9 mouse cellular contexts compared by ENCODE assay signal in genomic region chr13:21781021-21781555, GRCm38 (mm10). TPM values are rescaled to one million over a fixed set of nuclear protein-coding genes. Genes with fewer than 3 reads are reported as not detected.
DNase-seq lines count a peak whose midpoint lies in the region; ATAC-seq lines count a peak whose summit lies in the region.
"Had no signal": no experiment of that assay in that cellular context is flagged by ENCODE, and none has a peak within 500 bp of the region (broad histone marks: within the 10 kb centered on the region; RNA-seq: fewer than 3 reads in every experiment).

No protein-coding gene starts in this region.

- 40% methylated on average over 6 of the region's 6 CpGs for WGBS in lung, embryonic 16.5 days
- 44% methylated on average over 6 of the region's 6 CpGs for WGBS in embryonic facial prominence, embryonic 11.5 days
- 43% methylated on average over 6 of the region's 6 CpGs for WGBS in limb, embryonic 10.5 days

- no peak for DNase-seq in lung, postnatal 14 days
- DNase-seq in embryonic facial prominence, embryonic 11.5 days (ENCODE audit: low spot score): no peak
- peak; percentile 30 for DNase-seq in limb, embryonic 10.5 days (ENCODE audit: low spot score)
- peak; percentile 16 for DNase-seq in retina, embryonic 14.5 days (ENCODE audit: low spot score)
- DNase-seq in gastrocnemius, postnatal 10 days: no peak
- no peak for DNase-seq in layer of hippocampus, adult 18-20 months (ENCODE audit: low spot score in 2 of 2)
- DNase-seq in gastrocnemius, adult 8-10 months (ENCODE audit: low spot score in 2 of 2): no peak

- peaks cover 30% of the 10 kb centered on the region for H3K4me1 ChIP-seq in lung, embryonic 16.5 days (replicated peaks; ENCODE audit: control insufficient read depth, insufficient read depth, low read length)
- H3K4me1 ChIP-seq in embryonic facial prominence, embryonic 11.5 days (ENCODE audit: control insufficient read depth, insufficient read depth, low read length): no peaks in the 10 kb centered on the region
- H3K4me1 ChIP-seq in limb, embryonic 10.5 days: peaks cover 28% of the 10 kb centered on the region

- H3K27ac ChIP-seq in lung, embryonic 16.5 days (ENCODE audit: low read length): peak overlapping the region; percentile 98
- peak overlapping the region; percentile 99 for H3K27ac ChIP-seq in embryonic facial prominence, embryonic 11.5 days (replicated peaks; ENCODE audit: low read depth, low read length)
- peak overlapping the region; percentile 93 for H3K27ac ChIP-seq in limb, embryonic 10.5 days

- H3K36me3 ChIP-seq in lung, embryonic 16.5 days (ENCODE audit: control insufficient read depth, insufficient read depth, low read length): no peaks in the 10 kb centered on the region
- H3K36me3 ChIP-seq in embryonic facial prominence, embryonic 11.5 days (replicated peaks; ENCODE audit: control insufficient read depth, insufficient read depth, low read depth, low read length): no peaks in the 10 kb centered on the region
- H3K36me3 ChIP-seq in limb, embryonic 10.5 days: no peaks in the 10 kb centered on the region

- H3K27me3 ChIP-seq in lung, embryonic 16.5 days (ENCODE audit: control insufficient read depth, insufficient read depth, low read depth, low read length): no peaks in the 10 kb centered on the region
- H3K27me3 ChIP-seq in embryonic facial prominence, embryonic 11.5 days (ENCODE audit: control insufficient read depth, insufficient read depth, low read length): no peaks in the 10 kb centered on the region
- no peaks in the 10 kb centered on the region for H3K27me3 ChIP-seq in limb, embryonic 10.5 days (ENCODE audit: low read depth, poor library complexity, severe bottlenecking)

- peak overlapping the region; percentile 77 for H3K4me2 ChIP-seq in lung, embryonic 16.5 days (ENCODE audit: low read depth, low read length)
- peak overlapping the region; percentile 88; the same call in 1 of the 2 replicates for H3K4me2 ChIP-seq in embryonic facial prominence, embryonic 11.5 days (ENCODE audit: low read depth, low read length)

- H3K9ac ChIP-seq in lung, embryonic 16.5 days (ENCODE audit: low read length): peak overlapping the region; percentile 89
- H3K9ac ChIP-seq in embryonic facial prominence, embryonic 11.5 days (replicated peaks; ENCODE audit: low read length): peak overlapping the region; percentile 96

- H3K9me3 ChIP-seq in lung, embryonic 16.5 days (ENCODE audit: control insufficient read depth, low read length): no peaks in the 10 kb centered on the region
- no peaks in the 10 kb centered on the region for H3K9me3 ChIP-seq in embryonic facial prominence, embryonic 11.5 days (replicated peaks; ENCODE audit: control insufficient read depth, low read length)
- no peaks in the 10 kb centered on the region for H3K9me3 ChIP-seq in limb, embryonic 10.5 days (replicated peaks)

- peak overlapping the region; percentile 72 for H3K4me3 ChIP-seq in lung, embryonic 16.5 days (ENCODE audit: low read length)
- 0 out of 2 replicates have a peak overlapping the region, but pooled peaks have one; percentile 4 for H3K4me3 ChIP-seq in embryonic facial prominence, embryonic 11.5 days (ENCODE audit: low read depth, low read length)
- peak overlapping the region; percentile 61; the same call in 1 of the 2 replicates for H3K4me3 ChIP-seq in limb, embryonic 10.5 days

- no peak for ATAC-seq in lung, embryonic 16.5 days (ENCODE audit: low read depth)
- no peak for ATAC-seq in embryonic facial prominence, embryonic 11.5 days (replicated peaks; ENCODE audit: insufficient number of reproducible peaks, low FRiP score, low TSS enrichment, low read depth)

RNA-seq across cellular contexts. Expression of gene Hist1h1b, which starts 0.7 kb away (rescaled TPM):
- 23.4 and 24.2 TPM in 2 replicates for polyA plus RNA-seq in lung, embryonic 16.5 days (2015; fragmentation: Nextera tagmentation; extraction: Ambion mirVana)
- 20.2 and 23.6 TPM in 2 replicates for polyA plus RNA-seq in embryonic facial prominence, embryonic 11.5 days (2014; fragmentation: Nextera tagmentation; extraction: Ambion mirVana)
- 33.1 and 40.9 TPM in 2 replicates for polyA plus RNA-seq in limb, embryonic 10.5 days (2016; fragmentation: Nextera tagmentation; extraction: Ambion mirVana)
- 100 to 1,000 TPM; 122 to 129 TPM for total RNA-seq in gastrocnemius, postnatal 10 days (2021)
- 1 to 10 TPM; 4.4 to 4.9 TPM for total RNA-seq in layer of hippocampus, adult 18-20 months (2021)
- 1 to 10 TPM in 1 of 4 experiments, under 1 TPM in 2, not detected in 1; 0.40 to 1.2 (median 0.70) TPM for total RNA-seq in gastrocnemius, adult 8-10 months (2022)
- polyA plus RNA-seq: testis, adult 2 months had no signal

RNA-seq across cellular contexts. Expression of gene Hist1h3i, which starts 2.1 kb away (rescaled TPM):
- 103 and 124 TPM in 2 replicates for polyA plus RNA-seq in lung, embryonic 16.5 days (2015; fragmentation: Nextera tagmentation; extraction: Ambion mirVana)
- polyA plus RNA-seq in embryonic facial prominence, embryonic 11.5 days (2014; fragmentation: Nextera tagmentation; extraction: Ambion mirVana): 270 and 294 TPM in 2 replicates
- polyA plus RNA-seq in limb, embryonic 10.5 days (2016; fragmentation: Nextera tagmentation; extraction: Ambion mirVana): 131 and 133 TPM in 2 replicates
- 100 to 1,000 TPM; 199 to 235 TPM for total RNA-seq in gastrocnemius, postnatal 10 days (2021)
- total RNA-seq in layer of hippocampus, adult 18-20 months (2021): 10 to 100 TPM; 45.5 to 56.3 TPM
- total RNA-seq in gastrocnemius, adult 8-10 months (2022): 10 to 100 TPM in 3 of 4 experiments, 1 to 10 TPM in 1; 9.4 to 19.6 (median 16.7) TPM

RNA-seq across cellular contexts. Expression of gene Hist1h2an, which starts 5.9 kb away (rescaled TPM):
- polyA plus RNA-seq in lung, embryonic 16.5 days (2015; fragmentation: Nextera tagmentation; extraction: Ambion mirVana): 1.8 and 5.1 TPM in 2 replicates
- 3.7 and 7.3 TPM in 2 replicates for polyA plus RNA-seq in embryonic facial prominence, embryonic 11.5 days (2014; fragmentation: Nextera tagmentation; extraction: Ambion mirVana)
- 5.4 and 9.9 TPM in 2 replicates for polyA plus RNA-seq in limb, embryonic 10.5 days (2016; fragmentation: Nextera tagmentation; extraction: Ambion mirVana)
- 10 to 100 TPM; 37.8 to 38.8 TPM for total RNA-seq in gastrocnemius, postnatal 10 days (2021)
- not detected for total RNA-seq in layer of hippocampus, adult 18-20 months (2021)
- not detected for total RNA-seq in gastrocnemius, adult 8-10 months (2022)

RNA-seq across cellular contexts. Expression of gene Hist1h2bp, which starts 6.2 kb away (rescaled TPM):
- 1.0 and 1.2 TPM in 2 replicates for polyA plus RNA-seq in lung, embryonic 16.5 days (2015; fragmentation: Nextera tagmentation; extraction: Ambion mirVana)
- 3.1 and 3.8 TPM in 2 replicates for polyA plus RNA-seq in embryonic facial prominence, embryonic 11.5 days (2014; fragmentation: Nextera tagmentation; extraction: Ambion mirVana)
- polyA plus RNA-seq in limb, embryonic 10.5 days (2016; fragmentation: Nextera tagmentation; extraction: Ambion mirVana): 3.4 and 5.5 TPM in 2 replicates
- total RNA-seq in gastrocnemius, postnatal 10 days (2021): 10 to 100 TPM; 78.8 to 79.4 TPM
- total RNA-seq in layer of hippocampus, adult 18-20 months (2021): 1 to 10 TPM; 4.7 to 5.9 TPM
- total RNA-seq in gastrocnemius, adult 8-10 months (2022): 1 to 10 TPM in 1 of 4 experiments, under 1 TPM in 1, not detected in 2; 0.73 to 2.1 TPM

RNA-seq across cellular contexts. Expression of gene Hist1h2bn, which starts 27.2 kb away (rescaled TPM):
- polyA plus RNA-seq in lung, embryonic 16.5 days (2015; fragmentation: Nextera tagmentation; extraction: Ambion mirVana): 5.8 and 7.8 TPM in 2 replicates
- polyA plus RNA-seq in embryonic facial prominence, embryonic 11.5 days (2014; fragmentation: Nextera tagmentation; extraction: Ambion mirVana): 1.2 and 1.9 TPM in 2 replicates
- 1.4 and 3.8 TPM in 2 replicates for polyA plus RNA-seq in limb, embryonic 10.5 days (2016; fragmentation: Nextera tagmentation; extraction: Ambion mirVana)
- 100 to 1,000 TPM in 1 of 2 experiments, 10 to 100 TPM in 1; 94.7 to 110 TPM for total RNA-seq in gastrocnemius, postnatal 10 days (2021)
- total RNA-seq in layer of hippocampus, adult 18-20 months (2021): 1 to 10 TPM; 2.7 to 6.6 TPM
- total RNA-seq in gastrocnemius, adult 8-10 months (2022): 1 to 10 TPM in 2 of 4 experiments, not detected in 2; 1.5 to 1.8 TPM

Comparison
In these comparisons a context has a peak if more than half of its experiments do, and no peak if none do; other contexts are left out.
1. RNA of gene Hist1h1b, which starts 0.7 kb away (total RNA-seq): 122 to 129 TPM in gastrocnemius, postnatal 10 days; 4.4 to 4.9 TPM in layer of hippocampus, adult 18-20 months and 0.40 to 1.2 TPM in gastrocnemius, adult 8-10 months; every median in the first group is over 10 times any median in the second.
2. RNA of gene Hist1h2an, which starts 5.9 kb away (total RNA-seq): 37.8 to 38.8 TPM in gastrocnemius, postnatal 10 days; not detected in layer of hippocampus, adult 18-20 months and not detected in gastrocnemius, adult 8-10 months; every median in the first group is over 10 times any median in the second.
3. H3K4me3 ChIP-seq: peak in every context shown above with its lines; median percentile 72 in lung, embryonic 16.5 days; 61 in limb, embryonic 10.5 days; 4 in embryonic facial prominence, embryonic 11.5 days.
4. DNase-seq: peak in limb, embryonic 10.5 days (single experiment) and retina, embryonic 14.5 days (single experiment); none in lung, postnatal 14 days (single experiment), embryonic facial prominence, embryonic 11.5 days (single experiment), gastrocnemius, postnatal 10 days (single experiment), layer of hippocampus, adult 18-20 months (0 of 2) and gastrocnemius, adult 8-10 months (0 of 2).
5. Peak in every context shown above with its lines, with median percentiles within 50 percentile points of each other: H3K27ac ChIP-seq.